Mouse (Mus musculus): ENCODE measurements around the gene Tinf2. TPM values are rescaled to one million over a fixed set of nuclear protein-coding genes. Genes with fewer than 3 reads are reported as not detected.

The Tinf2 gene
- polyA plus RNA-seq, 1 experiment: not detected

DNA sequence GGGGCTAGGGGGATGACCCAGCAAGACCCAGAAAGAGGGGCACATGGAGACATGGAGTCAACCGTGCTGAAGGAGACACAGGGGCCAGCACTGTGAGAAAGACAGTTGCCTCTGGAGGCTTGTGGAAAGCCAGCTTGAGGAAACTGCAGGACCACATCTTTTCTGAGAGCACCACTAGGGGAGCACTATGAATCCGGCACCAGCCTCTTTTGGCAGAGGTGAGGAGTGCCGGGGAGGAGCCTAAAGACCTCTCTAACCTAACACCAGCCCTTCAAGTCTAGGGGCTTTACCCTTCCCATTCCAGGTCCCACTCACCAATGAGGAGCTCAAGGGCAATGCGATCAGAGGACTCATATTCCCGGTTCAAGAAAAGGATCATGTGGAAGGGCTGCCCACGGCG, 30.2 kb upstream of the Tinf2 start:
- WGBS: 82% methylated on average over 7 of the region's 7 CpGs
- H3K4me1 ChIP-seq (ENCODE audit: control insufficient read depth, insufficient read depth, low read length): no peaks in the 10 kb centered on the region
- no peak overlapping the region for H3K27ac ChIP-seq (ENCODE audit: insufficient read depth, low read depth, low read length)
- H3K4me3 ChIP-seq (ENCODE audit: insufficient read depth, low read depth, low read length): no peak overlapping the region
- TF ChIP-seq POLR2A (IDR thresholded peaks at IDR 0.05; ENCODE audit: insufficient read depth, low read depth, low read length) (no peak), CTCF (IDR thresholded peaks at IDR 0.05; ENCODE audit: insufficient read depth, low read depth, low read length) (no peak)

DNA sequence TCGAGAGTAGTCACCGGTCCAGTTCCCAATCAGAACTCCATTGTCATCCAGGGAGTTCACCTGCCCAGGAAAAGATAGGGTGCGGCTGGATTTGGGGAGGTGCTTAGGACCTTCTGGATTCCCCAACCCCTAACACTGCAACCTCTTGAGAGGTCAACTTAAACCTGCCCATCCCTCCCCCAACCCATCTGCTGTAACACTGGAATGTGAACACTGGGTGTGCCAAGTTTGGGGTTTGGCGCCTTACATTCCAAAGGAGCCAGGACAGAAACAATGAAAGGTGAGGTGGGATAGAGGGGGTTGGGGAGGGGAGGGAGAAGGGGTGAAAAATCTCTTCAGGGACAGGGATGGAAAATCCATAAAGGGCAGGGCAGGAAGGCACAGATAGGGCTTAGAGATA, 27.9 kb upstream of the Tinf2 start:
- H3K27ac ChIP-seq (ENCODE audit: insufficient read depth, low read depth, low read length): no peak overlapping the region
- H3K4me1 ChIP-seq (ENCODE audit: control insufficient read depth, insufficient read depth, low read length): no peaks in the 10 kb centered on the region
- no peak overlapping the region for H3K4me3 ChIP-seq (ENCODE audit: insufficient read depth, low read depth, low read length)
- 86% methylated on average over 4 of the region's 4 CpGs for WGBS
- no peak for TF ChIP-seq POLR2A (IDR thresholded peaks at IDR 0.05; ENCODE audit: insufficient read depth, low read depth, low read length)
- no peak for TF ChIP-seq CTCF (IDR thresholded peaks at IDR 0.05; ENCODE audit: insufficient read depth, low read depth, low read length)

DNA sequence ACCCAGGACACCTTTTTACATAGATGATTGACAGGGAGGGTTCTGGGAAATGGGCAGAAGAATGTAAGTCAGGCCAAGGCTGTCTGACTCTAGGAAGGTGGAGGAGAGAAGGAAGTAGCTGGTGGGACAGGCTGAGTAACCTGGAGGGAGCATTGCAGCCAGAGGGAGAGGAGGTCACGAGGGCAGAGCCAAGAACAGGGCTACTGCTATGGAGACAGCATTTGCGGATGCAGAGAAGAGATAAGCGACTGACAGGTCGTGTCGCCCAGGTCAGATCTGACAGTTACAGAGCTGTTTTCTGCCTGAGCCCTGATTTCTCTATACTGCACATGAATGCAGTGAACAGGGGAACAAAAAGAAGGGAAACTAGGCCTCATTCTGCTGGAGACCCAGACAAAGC, 25.8 kb upstream of the Tinf2 start:
- TF ChIP-seq CTCF (IDR thresholded peaks at IDR 0.05; ENCODE audit: insufficient read depth, low read depth, low read length) (no peak), POLR2A (IDR thresholded peaks at IDR 0.05; ENCODE audit: insufficient read depth, low read depth, low read length) (no peak)

DNA sequence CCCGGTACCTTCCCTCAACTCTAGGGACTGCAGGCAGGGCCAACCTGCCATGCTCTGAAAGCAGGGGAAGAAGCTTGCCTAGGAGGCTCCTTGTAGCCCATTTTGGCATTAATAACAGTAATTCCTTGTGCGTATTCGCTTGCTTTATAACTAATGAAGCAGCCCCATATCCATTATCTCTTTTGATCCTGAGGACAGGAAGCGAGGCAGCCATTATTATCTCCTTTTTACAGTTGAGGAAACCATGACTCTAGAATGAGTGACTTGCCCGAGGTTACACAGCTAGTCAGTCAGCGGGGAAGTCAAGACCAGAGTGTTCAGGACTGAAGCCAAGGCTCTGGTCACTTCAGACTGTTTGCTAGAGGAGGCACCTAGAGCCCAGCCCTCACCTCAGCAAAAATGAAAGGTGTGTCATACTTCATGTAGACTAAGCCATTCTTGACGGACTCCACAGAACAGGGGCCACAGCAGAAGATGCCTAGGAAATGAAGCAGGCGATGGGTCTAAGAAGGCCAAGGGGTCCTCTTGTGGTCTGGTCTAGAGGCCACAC, 24.5 kb upstream of the Tinf2 start:
- TF ChIP-seq CTCF (IDR thresholded peaks at IDR 0.05; ENCODE audit: insufficient read depth, low read depth, low read length): no peak
- no peak for TF ChIP-seq POLR2A (IDR thresholded peaks at IDR 0.05; ENCODE audit: insufficient read depth, low read depth, low read length)
- H3K4me3 ChIP-seq (ENCODE audit: insufficient read depth, low read depth, low read length): no peak overlapping the region
- H3K27ac ChIP-seq (ENCODE audit: insufficient read depth, low read depth, low read length): no peak overlapping the region
- WGBS: 90% methylated on average over 8 of the region's 8 CpGs
- no peaks in the 10 kb centered on the region for H3K4me1 ChIP-seq (ENCODE audit: control insufficient read depth, insufficient read depth, low read length)

More for the DNA sequence above, 25.8 kb upstream of the Tinf2 start:
- Histone ChIP-seq H3K4me1 (ENCODE audit: control insufficient read depth, insufficient read depth, low read length) (no peaks in the 10 kb centered on the region), H3K4me3 (ENCODE audit: insufficient read depth, low read depth, low read length) (no peak overlapping the region), H3K27ac (ENCODE audit: insufficient read depth, low read depth, low read length) (no peak overlapping the region)
- 95% methylated on average over 5 of the region's 5 CpGs for WGBS

DNA sequence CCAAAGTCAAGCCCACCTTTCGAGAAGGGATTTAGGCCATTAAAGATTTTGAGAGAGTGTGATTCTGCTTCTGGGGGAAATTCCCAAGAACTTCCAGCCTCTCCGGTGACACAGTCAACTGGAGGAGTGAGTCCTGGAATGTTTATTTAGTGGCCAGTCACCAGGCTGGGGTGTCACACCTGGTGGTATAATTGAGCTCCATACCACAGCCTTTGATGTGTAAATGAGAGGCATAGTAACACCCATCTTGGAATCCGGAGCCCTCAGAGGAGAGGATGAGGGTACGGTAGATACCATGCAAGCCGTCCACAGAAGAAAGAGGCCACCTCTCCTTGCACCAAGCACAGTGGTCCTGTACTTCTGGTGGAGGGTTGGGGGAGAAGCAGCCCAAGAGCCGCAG, 21.1 kb upstream of the Tinf2 start:
- no peak for TF ChIP-seq CTCF (IDR thresholded peaks at IDR 0.05; ENCODE audit: insufficient read depth, low read depth, low read length)
- TF ChIP-seq POLR2A (IDR thresholded peaks at IDR 0.05; ENCODE audit: insufficient read depth, low read depth, low read length): no peak
- no peak overlapping the region for H3K27ac ChIP-seq (ENCODE audit: insufficient read depth, low read depth, low read length)
- H3K4me1 ChIP-seq (ENCODE audit: control insufficient read depth, insufficient read depth, low read length): peaks cover 3% of the 10 kb centered on the region; the same call in 1 of the 2 replicates
- 81% methylated on average over 6 of the region's 6 CpGs for WGBS
- H3K4me3 ChIP-seq (ENCODE audit: insufficient read depth, low read depth, low read length): no peak overlapping the region

DNA sequence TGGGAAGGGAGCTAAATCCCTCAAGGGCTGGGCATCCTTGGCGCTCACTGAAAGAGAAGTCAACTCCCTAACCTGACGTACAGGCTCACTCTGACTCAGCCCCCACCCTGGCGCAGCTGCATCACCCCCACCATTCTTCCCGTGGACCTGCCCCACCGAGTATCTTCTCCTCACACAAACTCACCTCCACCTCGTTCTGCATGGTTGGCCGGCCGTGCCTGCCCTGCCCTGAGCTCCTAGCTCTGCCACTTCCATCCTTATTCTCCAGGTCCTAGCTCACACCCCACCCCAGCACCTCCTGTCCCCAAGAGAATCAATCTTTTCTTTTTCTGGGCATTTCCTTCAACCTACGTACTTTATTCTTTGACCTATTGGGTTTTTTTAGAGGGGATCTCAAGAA, 19.5 kb upstream of the Tinf2 start:
- TF ChIP-seq POLR2A (IDR thresholded peaks at IDR 0.05; ENCODE audit: insufficient read depth, low read depth, low read length) (no peak), CTCF (IDR thresholded peaks at IDR 0.05; ENCODE audit: insufficient read depth, low read depth, low read length) (no peak)
- Histone ChIP-seq H3K4me1 (ENCODE audit: control insufficient read depth, insufficient read depth, low read length) (peaks cover 3% of the 10 kb centered on the region; the same call in 1 of the 2 replicates), H3K4me3 (ENCODE audit: insufficient read depth, low read depth, low read length) (no peak overlapping the region), H3K27ac (ENCODE audit: insufficient read depth, low read depth, low read length) (no peak overlapping the region)
- 65% methylated on average over 9 of the region's 9 CpGs for WGBS

DNA sequence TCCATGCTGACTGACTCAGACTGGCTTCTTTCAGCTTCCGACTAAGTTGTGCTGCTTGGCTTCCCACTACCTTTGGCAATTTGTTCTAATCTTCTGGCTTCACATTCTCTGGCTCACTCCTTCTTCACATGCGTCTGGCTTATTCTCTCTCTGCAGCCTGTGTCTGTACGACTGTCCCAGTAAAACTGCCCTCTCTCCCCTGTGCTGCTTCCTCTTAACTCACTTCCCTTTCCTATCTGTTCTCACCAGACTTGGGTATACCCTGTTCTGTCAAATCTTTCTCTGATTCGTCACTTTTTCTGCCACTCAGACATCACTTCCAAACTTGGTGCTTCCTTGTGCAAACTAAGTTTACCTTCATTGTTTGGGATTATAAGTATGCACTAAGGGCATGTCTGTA, 15.6 kb upstream of the Tinf2 start:
- peaks cover 8% of the 10 kb centered on the region for H3K4me1 ChIP-seq (ENCODE audit: control insufficient read depth, insufficient read depth, low read length)
- TF ChIP-seq CTCF (IDR thresholded peaks at IDR 0.05; ENCODE audit: insufficient read depth, low read depth, low read length) (no peak), POLR2A (IDR thresholded peaks at IDR 0.05; ENCODE audit: insufficient read depth, low read depth, low read length) (no peak)
- WGBS: 88% methylated on average over 4 of the region's 4 CpGs
- H3K27ac ChIP-seq (ENCODE audit: insufficient read depth, low read depth, low read length): no peak overlapping the region
- no peak overlapping the region for H3K4me3 ChIP-seq (ENCODE audit: insufficient read depth, low read depth, low read length)

DNA sequence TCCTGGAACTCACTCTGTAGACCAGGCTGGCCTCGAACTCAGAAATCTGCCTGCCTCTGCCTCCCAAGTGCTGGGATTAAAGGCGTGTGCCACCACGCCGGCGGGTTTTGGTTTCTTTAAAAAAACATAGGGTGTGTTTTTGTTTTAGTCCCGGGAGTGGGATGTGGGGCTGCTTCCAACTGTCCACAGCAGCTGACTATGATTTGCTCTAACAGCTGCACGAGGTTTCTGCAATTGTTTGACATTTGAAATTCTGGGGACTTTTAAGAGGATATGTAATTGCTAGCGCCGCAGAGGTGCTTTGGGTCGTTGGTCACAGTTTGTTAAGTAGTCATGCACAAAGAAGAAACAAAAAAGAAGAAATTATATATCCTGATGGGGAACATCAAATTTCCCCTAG, 7.8 kb upstream of the Tinf2 start:
- WGBS: 77% methylated on average over 10 of the region's 10 CpGs
- Histone ChIP-seq H3K4me1 (ENCODE audit: control insufficient read depth, insufficient read depth, low read length) (peaks cover 5% of the 10 kb centered on the region), H3K27ac (ENCODE audit: insufficient read depth, low read depth, low read length) (no peak overlapping the region), H3K4me3 (ENCODE audit: insufficient read depth, low read depth, low read length) (no peak overlapping the region)
- TF ChIP-seq POLR2A (IDR thresholded peaks at IDR 0.05; ENCODE audit: insufficient read depth, low read depth, low read length) (no peak), CTCF (IDR thresholded peaks at IDR 0.05; ENCODE audit: insufficient read depth, low read depth, low read length) (no peak)

DNA sequence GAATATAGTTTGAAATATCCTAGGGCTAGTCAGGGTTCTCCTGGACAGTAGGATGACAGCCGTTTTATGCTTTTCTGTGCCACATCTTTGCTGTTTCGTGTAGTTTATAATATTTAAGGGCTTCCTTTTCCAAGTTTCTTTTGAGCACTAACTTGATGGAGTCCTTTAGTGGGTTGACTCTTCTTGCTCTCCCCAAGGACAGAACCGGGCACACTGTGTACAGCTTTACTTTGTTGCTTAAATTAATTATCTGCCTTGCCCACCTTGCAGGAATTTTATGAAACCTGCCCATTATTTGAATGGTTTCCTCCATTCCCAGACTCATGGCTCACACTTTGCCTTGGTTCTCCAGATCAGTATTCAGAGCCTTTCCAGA, 486 bp upstream of the Tinf2 start:
- Histone ChIP-seq H3K4me1 (ENCODE audit: control insufficient read depth, insufficient read depth, low read length) (peaks cover 5% of the 10 kb centered on the region), H3K27ac (ENCODE audit: insufficient read depth, low read depth, low read length) (no peak overlapping the region), H3K4me3 (ENCODE audit: insufficient read depth, low read depth, low read length) (peak overlapping the region; percentile 60)
- no peak for TF ChIP-seq CTCF (IDR thresholded peaks at IDR 0.05; ENCODE audit: insufficient read depth, low read depth, low read length)
- no peak for TF ChIP-seq POLR2A (IDR thresholded peaks at IDR 0.05; ENCODE audit: insufficient read depth, low read depth, low read length)
- 4% methylated on average over 3 of the region's 3 CpGs for WGBS

DNA sequence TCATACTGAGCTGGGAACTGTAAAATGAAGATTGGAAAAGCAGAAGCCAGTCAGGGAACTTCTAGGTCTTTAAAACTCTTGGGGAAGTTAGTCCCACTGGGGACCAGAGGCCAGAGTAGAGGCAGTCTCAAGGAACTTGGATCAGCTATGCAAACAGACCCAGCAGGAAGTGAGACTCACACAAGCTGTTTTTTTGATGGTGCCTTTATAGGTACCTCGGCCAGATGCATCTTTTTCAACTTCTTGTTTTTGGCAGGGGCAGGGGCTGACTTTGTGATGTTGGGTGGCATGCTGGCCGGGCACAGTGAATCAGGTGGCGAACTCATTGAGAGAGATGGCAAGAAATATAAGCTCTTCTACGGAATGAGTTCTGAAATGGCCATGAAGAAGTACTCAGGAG, 4.0 kb downstream of the Tinf2 start:
- TF ChIP-seq CTCF (IDR thresholded peaks at IDR 0.05; ENCODE audit: insufficient read depth, low read depth, low read length) (no peak), POLR2A (IDR thresholded peaks at IDR 0.05; ENCODE audit: insufficient read depth, low read depth, low read length) (no peak)
- Histone ChIP-seq H3K4me1 (ENCODE audit: control insufficient read depth, insufficient read depth, low read length) (peaks cover 5% of the 10 kb centered on the region), H3K4me3 (ENCODE audit: insufficient read depth, low read depth, low read length) (no peak overlapping the region), H3K27ac (ENCODE audit: insufficient read depth, low read depth, low read length) (no peak overlapping the region)
- 82% methylated on average over 4 of the region's 4 CpGs for WGBS

Measured in olfactory bulb, adult 2 months (tissue).